Mouse (Mus musculus) heart, adult 2 months (tissue): ENCODE data around the gene Tapbp.

Experiments used
- CTCF ChIP-seq: fragments of 200-600 bp; IDR thresholded peaks from 2 replicates; pipeline ENCODE4 v1.8.1; 2022; ENCODE audit warnings: antibody characterized with exemption, mild to moderate bottlenecking, moderate library complexity
- EP300 ChIP-seq: fragments of 200-500 bp; IDR thresholded peaks from 2 replicates; pipeline ENCODE4 v1.6.1; 2011; ENCODE audit warnings: low read depth, low read length, control low read depth; ENCODE audit not compliant: insufficient read depth
- POLR2A ChIP-seq: fragments of 200-500 bp; IDR thresholded peaks from 2 replicates; pipeline ENCODE4 v1.6.1; 2011; ENCODE audit warnings: mild to moderate bottlenecking, low read depth, low read length, control low read depth; ENCODE audit not compliant: insufficient read depth

DNA sequence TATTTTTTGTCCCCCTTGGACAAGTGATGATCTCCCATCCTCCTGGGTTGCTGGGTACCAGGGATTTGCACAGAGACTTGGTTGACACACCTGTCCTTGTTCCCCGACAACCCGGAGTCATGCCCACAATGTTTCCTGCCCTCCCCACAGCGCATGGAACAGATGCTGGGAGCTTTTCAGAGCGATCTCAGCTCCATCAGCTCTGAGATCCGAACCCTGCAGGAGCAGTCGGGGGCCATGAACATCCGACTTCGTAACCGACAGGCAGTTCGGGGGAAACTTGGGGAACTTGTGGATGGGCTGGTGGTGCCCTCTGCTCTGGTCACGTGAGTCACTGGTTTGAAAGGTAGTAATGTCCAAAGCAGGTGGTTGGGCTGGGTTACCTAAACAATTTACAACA lies 42.8 kb downstream of the Tapbp start:
- TF ChIP-seq POLR2A, result no peak
- no peak for TF ChIP-seq CTCF
- no peak for TF ChIP-seq EP300
